Mouse (Mus musculus): ENCODE results near the gene Snrnp25. TPM values are rescaled to one million over a fixed set of nuclear protein-coding genes. Genes with fewer than 3 reads are reported as not detected.

The Snrnp25 gene
- polyA plus RNA-seq, 1 experiment from 2014 or later = 34.5 TPM

DNA sequence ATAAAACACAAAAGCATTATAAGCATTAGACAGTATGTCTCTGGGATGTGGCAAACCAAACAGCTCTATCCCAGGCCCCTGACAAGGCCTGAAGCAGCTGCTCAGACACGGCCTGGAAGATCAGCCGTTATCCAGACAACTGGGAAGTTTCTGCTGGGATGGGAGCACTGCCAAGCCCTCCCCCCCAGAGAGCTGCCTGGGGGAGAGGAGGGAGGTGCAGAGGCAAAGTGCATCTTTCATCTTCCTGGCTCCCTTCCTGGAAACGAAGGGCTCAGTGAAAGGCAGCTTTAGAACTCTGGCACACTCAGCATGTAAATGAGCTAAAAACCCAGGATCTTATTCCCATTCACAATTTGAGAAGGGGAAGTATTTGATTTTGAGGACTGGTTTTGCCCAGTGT is 30.4 kb downstream of the Snrnp25 start:
- ATAC-seq (replicated peaks; ENCODE audit: insufficient number of reproducible peaks, insufficient read depth, low FRiP score, low read depth) = peak; percentile 62; the same call in 1 of the 2 replicates
- H3K36me3 ChIP-seq = peaks cover 45% of the 10 kb centered on the region

GRCm38 (mm10) chr11:32236132-32236531 is 30.9 kb downstream of the Snrnp25 start:
- 50% methylated on average over 2 of the region's 2 CpGs for WGBS
- no peaks in the 10 kb centered on the region for H3K9me3 ChIP-seq (replicated peaks)
- H3K4me3 ChIP-seq = no peak overlapping the region
- no peak overlapping the region for H3K9ac ChIP-seq
- H3K4me2 ChIP-seq = no peak overlapping the region
- no peaks in the 10 kb centered on the region for H3K27me3 ChIP-seq
- H3K4me1 ChIP-seq (replicated peaks) = peaks cover 22% of the 10 kb centered on the region
- ATAC-seq (replicated peaks; ENCODE audit: insufficient number of reproducible peaks, insufficient read depth, low FRiP score, low read depth) = no peak
- H3K36me3 ChIP-seq = peaks cover 43% of the 10 kb centered on the region
- peak overlapping the region; percentile 42; the same call in 1 of the 2 replicates for H3K27ac ChIP-seq

More for the DNA sequence above, 30.4 kb downstream of the Snrnp25 start:
- peaks cover 22% of the 10 kb centered on the region for H3K4me1 ChIP-seq (replicated peaks)
- H3K9ac ChIP-seq = no peak overlapping the region
- no peaks in the 10 kb centered on the region for H3K27me3 ChIP-seq
- H3K27ac ChIP-seq = peak overlapping the region; percentile 42; the same call in 1 of the 2 replicates
- no peaks in the 10 kb centered on the region for H3K9me3 ChIP-seq (replicated peaks)
- no peak overlapping the region for H3K4me2 ChIP-seq
- H3K4me3 ChIP-seq = no peak overlapping the region
- WGBS = 21% methylated on average over 3 of the region's 3 CpGs

DNA sequence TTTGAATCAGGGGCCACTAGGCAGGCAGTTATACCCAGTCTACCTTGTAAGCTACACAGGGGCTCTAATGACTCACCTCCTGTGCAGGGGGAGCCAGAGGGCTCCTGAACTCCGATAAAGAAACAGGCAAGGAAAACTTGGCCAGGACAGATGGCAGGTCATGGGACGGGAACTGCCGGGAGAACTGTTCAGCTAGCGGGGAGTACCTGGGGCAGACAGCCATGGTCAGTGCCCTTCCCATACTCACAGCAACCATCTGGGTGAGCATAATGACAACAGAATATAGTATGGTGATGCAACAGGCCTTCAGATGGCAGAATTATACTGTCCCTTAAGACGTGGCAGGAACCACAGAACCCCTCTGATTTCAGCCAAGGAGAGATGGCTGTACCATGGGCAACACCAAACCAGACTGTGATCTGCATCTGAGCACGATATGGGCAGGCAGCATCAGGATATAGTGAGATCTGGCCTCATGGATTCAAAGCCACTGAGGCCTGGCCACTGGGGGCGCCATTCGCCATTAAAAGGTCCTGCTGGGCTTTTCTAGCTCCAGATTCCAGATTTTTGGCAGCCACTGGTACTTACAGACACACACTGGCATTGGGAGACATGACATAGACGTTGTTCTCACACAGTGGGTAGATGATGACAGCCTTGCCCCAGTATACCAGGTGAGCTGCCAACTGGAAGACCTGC is 31.6 kb downstream of the Snrnp25 start:
- H3K9ac ChIP-seq = no peak overlapping the region
- no peak for ATAC-seq (replicated peaks; ENCODE audit: insufficient number of reproducible peaks, insufficient read depth, low FRiP score, low read depth)
- H3K4me1 ChIP-seq (replicated peaks) = peaks cover 22% of the 10 kb centered on the region
- 62% methylated on average over 9 of the region's 9 CpGs for WGBS
- peak overlapping the region; percentile 42; the same call in 1 of the 2 replicates for H3K27ac ChIP-seq
- no peak overlapping the region for H3K4me2 ChIP-seq
- peaks cover 36% of the 10 kb centered on the region for H3K36me3 ChIP-seq
- no peaks in the 10 kb centered on the region for H3K9me3 ChIP-seq (replicated peaks)
- H3K4me3 ChIP-seq = no peak overlapping the region
- H3K27me3 ChIP-seq = no peaks in the 10 kb centered on the region

GRCm38 (mm10) chr11:32237411-32237795 is 32.2 kb downstream of the Snrnp25 start:
- Histone ChIP-seq H3K36me3 (peaks cover 31% of the 10 kb centered on the region), H3K9me3 (replicated peaks) (no peaks in the 10 kb centered on the region), H3K4me3 (no peak overlapping the region), H3K27me3 (no peaks in the 10 kb centered on the region), H3K9ac (no peak overlapping the region), H3K4me1 (replicated peaks) (peaks cover 22% of the 10 kb centered on the region), H3K4me2 (no peak overlapping the region), H3K27ac (no peak overlapping the region)
- WGBS = 88% methylated on average over 3 of the region's 3 CpGs
- no peak for ATAC-seq (replicated peaks; ENCODE audit: insufficient number of reproducible peaks, insufficient read depth, low FRiP score, low read depth)

DNA sequence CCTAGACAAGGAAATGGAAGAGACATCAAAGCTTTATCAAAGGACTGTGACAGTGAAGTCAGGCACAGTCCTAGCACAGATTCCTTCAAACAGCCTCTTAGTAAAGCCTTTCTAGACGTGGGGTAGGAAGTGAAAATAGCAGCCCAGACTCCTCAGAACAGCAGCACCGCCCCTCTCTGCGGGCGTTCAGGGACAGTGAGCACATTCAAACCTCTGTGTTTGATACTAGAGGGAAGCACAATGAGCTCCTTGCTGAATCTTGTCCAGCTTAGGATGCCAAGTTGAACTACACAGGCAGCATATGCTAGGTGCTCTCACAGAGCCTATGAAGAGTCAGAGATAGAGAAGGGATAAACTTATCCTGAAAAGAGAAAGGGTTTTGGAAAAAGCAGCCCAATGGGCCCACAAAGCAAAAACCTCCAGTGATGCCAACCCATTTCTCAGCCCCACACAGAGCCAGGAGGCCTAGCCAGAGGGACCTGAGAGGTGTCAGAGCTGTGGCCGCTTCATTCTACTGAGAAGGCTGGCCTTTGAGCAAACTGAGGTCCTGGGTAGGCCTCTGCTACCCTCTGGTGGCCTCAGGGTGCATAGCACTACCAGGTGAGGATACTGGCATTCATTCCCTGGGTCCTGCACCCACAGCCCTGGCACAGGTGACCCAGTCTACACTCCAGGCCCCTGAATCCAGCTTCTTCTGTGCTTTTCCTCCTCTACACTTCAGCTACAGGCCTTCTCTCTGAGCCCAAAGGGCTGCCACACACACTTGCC is 33.1 kb downstream of the Snrnp25 start:
- no peak; the same call in 1 of the 2 replicates for ATAC-seq (replicated peaks; ENCODE audit: insufficient number of reproducible peaks, insufficient read depth, low FRiP score, low read depth)
- peaks cover 23% of the 10 kb centered on the region; the same call in 1 of the 2 replicates for H3K36me3 ChIP-seq
- H3K9ac ChIP-seq = no peak overlapping the region
- peaks cover 26% of the 10 kb centered on the region for H3K4me1 ChIP-seq (replicated peaks)
- WGBS = 67% methylated on average over 5 of the region's 5 CpGs
- H3K4me3 ChIP-seq = no peak overlapping the region
- no peaks in the 10 kb centered on the region for H3K9me3 ChIP-seq (replicated peaks)
- H3K27ac ChIP-seq = no peak overlapping the region
- H3K4me2 ChIP-seq = no peak overlapping the region
- no peaks in the 10 kb centered on the region for H3K27me3 ChIP-seq

DNA sequence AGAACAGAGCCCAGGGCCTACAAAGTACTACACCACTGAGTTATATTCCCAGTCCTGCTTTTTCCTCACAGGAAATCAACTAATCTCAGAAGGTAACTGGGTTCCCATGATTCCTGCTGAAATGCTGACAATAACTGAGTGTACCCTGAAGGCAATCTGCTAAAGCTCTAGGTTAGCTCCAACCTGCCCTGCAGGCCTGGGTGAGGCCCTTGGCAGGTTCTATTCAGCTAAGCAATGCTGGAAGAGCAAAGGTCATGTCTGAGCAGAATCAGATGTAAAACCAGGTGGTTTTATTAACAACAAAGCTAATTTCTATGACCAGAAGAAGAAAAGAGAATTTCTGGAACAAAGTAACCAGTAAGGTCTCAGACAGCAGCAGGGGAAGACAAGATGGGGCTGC is 36.2 kb downstream of the Snrnp25 start:
- peaks cover 18% of the 10 kb centered on the region for H3K4me1 ChIP-seq (replicated peaks)
- no peak overlapping the region for H3K27ac ChIP-seq
- ATAC-seq (replicated peaks; ENCODE audit: insufficient number of reproducible peaks, insufficient read depth, low FRiP score, low read depth) = no peak
- no peaks in the 10 kb centered on the region for H3K9me3 ChIP-seq (replicated peaks)
- peaks cover 14% of the 10 kb centered on the region; the same call in 1 of the 2 replicates for H3K36me3 ChIP-seq
- H3K4me3 ChIP-seq = no peak overlapping the region
- H3K9ac ChIP-seq = no peak overlapping the region
- H3K27me3 ChIP-seq = no peaks in the 10 kb centered on the region
- H3K4me2 ChIP-seq = no peak overlapping the region

DNA sequence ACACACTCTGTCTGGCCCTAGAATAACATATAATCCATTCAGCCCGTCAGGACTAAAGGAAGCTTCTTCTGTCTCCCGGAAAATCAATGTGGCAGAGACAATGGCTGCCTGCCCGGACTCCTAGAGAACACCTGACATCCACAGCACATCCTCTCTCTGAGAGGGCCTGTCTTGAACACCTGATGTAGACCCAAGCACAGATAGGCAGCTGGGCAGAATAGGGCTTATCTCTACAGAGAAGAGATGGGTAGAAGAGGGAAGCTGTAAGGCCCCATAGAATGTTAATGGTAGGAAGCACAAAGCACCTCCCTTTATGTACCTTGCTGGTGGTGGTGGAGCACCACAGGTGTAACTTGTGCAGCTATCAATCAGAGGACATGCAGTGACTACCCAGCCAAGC is 37.0 kb downstream of the Snrnp25 start:
- H3K36me3 ChIP-seq = peaks cover 14% of the 10 kb centered on the region; the same call in 1 of the 2 replicates
- H3K27me3 ChIP-seq = no peaks in the 10 kb centered on the region
- no peak overlapping the region for H3K27ac ChIP-seq
- no peak for ATAC-seq (replicated peaks; ENCODE audit: insufficient number of reproducible peaks, insufficient read depth, low FRiP score, low read depth)
- WGBS = 78% methylated on average over 3 of the region's 3 CpGs
- peaks cover 15% of the 10 kb centered on the region for H3K4me1 ChIP-seq (replicated peaks)
- H3K4me3 ChIP-seq = no peak overlapping the region
- H3K9me3 ChIP-seq (replicated peaks) = no peaks in the 10 kb centered on the region
- H3K4me2 ChIP-seq = no peak overlapping the region
- H3K9ac ChIP-seq = no peak overlapping the region

GRCm38 (mm10) chr11:32243205-32243955 is 38.2 kb downstream of the Snrnp25 start:
- Histone ChIP-seq H3K4me1 (replicated peaks) (peaks cover 15% of the 10 kb centered on the region), H3K27me3 (no peaks in the 10 kb centered on the region), H3K9ac (no peak overlapping the region), H3K9me3 (replicated peaks) (no peaks in the 10 kb centered on the region), H3K27ac (peak overlapping the region; percentile 45; the same call in 1 of the 2 replicates), H3K36me3 (peaks cover 18% of the 10 kb centered on the region; the same call in 1 of the 2 replicates), H3K4me3 (no peak overlapping the region), H3K4me2 (no peak overlapping the region)
- no peak for ATAC-seq (replicated peaks; ENCODE audit: insufficient number of reproducible peaks, insufficient read depth, low FRiP score, low read depth)
- 46% methylated on average over 7 of the region's 7 CpGs for WGBS

GRCm38 (mm10) chr11:32244064-32244463 is 38.8 kb downstream of the Snrnp25 start:
- Histone ChIP-seq H3K4me1 (replicated peaks) (peaks cover 15% of the 10 kb centered on the region), H3K27me3 (no peaks in the 10 kb centered on the region), H3K4me3 (no peak overlapping the region), H3K27ac (peak overlapping the region; percentile 45), H3K9me3 (replicated peaks) (no peaks in the 10 kb centered on the region), H3K9ac (no peak overlapping the region), H3K4me2 (no peak overlapping the region), H3K36me3 (peaks cover 18% of the 10 kb centered on the region; the same call in 1 of the 2 replicates)
- 80% methylated on average over 3 of the region's 3 CpGs for WGBS
- no peak for ATAC-seq (replicated peaks; ENCODE audit: insufficient number of reproducible peaks, insufficient read depth, low FRiP score, low read depth)

- H3K9me3 ChIP-seq (replicated peaks) = no peaks in the 10 kb centered on the region
- H3K4me3 ChIP-seq = no peak overlapping the region
- no peak overlapping the region for H3K4me2 ChIP-seq
- 79% methylated on average over 1 of the region's 1 CpGs for WGBS
- H3K27ac ChIP-seq = 0 out of 2 replicates have a peak overlapping the region, but pooled peaks have one; percentile 3
- peaks cover 15% of the 10 kb centered on the region for H3K4me1 ChIP-seq (replicated peaks)
- no peak overlapping the region for H3K9ac ChIP-seq
- ATAC-seq (replicated peaks; ENCODE audit: insufficient number of reproducible peaks, insufficient read depth, low FRiP score, low read depth) = no peak
- peaks cover 17% of the 10 kb centered on the region; the same call in 1 of the 2 replicates for H3K36me3 ChIP-seq
- no peaks in the 10 kb centered on the region for H3K27me3 ChIP-seq
Measured at GRCm38 (mm10) chr11:32244617-32245016, 39.4 kb downstream of the Snrnp25 start.

DNA sequence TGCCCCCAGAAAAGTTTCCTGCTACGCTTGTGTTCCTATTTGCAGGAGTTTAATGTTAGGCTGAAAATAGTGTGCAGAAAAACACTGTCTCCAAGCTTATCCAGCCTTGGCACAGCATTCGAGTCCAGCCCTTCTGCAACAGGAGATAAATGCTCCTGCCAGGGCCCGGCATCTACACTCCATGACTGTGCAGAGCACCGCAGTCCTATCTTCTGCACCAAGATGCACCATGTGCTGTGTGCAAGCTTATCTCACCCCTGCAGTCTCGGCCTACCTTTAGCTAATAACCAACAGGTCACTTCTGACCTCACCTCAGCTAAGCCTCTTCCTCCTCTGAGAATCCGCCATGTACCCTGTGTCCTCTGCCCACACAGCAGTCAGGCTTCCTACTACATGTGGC is 40.4 kb downstream of the Snrnp25 start:
- peaks cover 16% of the 10 kb centered on the region; the same call in 1 of the 2 replicates for H3K36me3 ChIP-seq
- 84% methylated on average over 6 of the region's 6 CpGs for WGBS

More for the DNA sequence above, 40.4 kb downstream of the Snrnp25 start:
- no peak overlapping the region for H3K9ac ChIP-seq
- peaks cover 15% of the 10 kb centered on the region for H3K4me1 ChIP-seq (replicated peaks)
- H3K9me3 ChIP-seq (replicated peaks) = no peaks in the 10 kb centered on the region
- no peaks in the 10 kb centered on the region for H3K27me3 ChIP-seq
- no peak for ATAC-seq (replicated peaks; ENCODE audit: insufficient number of reproducible peaks, insufficient read depth, low FRiP score, low read depth)
- H3K4me2 ChIP-seq = no peak overlapping the region
- no peak overlapping the region for H3K4me3 ChIP-seq
- H3K27ac ChIP-seq = no peak overlapping the region

All from heart, embryonic 15.5 days (tissue).